Mouse (Mus musculus): ENCODE measurements around the gene Nova2.
A peak's percentile ranks its signal among the peaks of the same experiment; 100 is the strongest.

Nova2 gene

DNA sequence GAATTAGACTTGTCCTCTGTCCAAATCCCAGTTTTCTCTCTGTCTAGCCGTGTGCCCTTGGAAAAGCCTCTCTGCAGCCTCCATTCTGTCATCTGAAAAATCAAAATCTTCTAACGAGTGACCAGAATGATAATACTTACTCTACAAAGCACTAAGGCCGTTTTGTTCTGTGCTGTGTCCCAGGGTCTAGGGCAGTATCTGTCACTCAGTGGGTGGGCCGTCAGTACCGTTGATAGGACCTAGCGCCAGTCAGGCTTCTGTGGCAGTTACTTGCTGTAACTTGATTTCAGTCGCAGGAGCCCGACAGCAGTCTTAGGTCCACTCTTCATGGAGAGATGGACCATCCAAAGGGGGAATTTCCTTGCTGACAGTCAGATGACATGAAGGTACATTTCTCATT, 1.4 kb upstream of the Nova2 start:
- DNase-seq, result no peak

DNA sequence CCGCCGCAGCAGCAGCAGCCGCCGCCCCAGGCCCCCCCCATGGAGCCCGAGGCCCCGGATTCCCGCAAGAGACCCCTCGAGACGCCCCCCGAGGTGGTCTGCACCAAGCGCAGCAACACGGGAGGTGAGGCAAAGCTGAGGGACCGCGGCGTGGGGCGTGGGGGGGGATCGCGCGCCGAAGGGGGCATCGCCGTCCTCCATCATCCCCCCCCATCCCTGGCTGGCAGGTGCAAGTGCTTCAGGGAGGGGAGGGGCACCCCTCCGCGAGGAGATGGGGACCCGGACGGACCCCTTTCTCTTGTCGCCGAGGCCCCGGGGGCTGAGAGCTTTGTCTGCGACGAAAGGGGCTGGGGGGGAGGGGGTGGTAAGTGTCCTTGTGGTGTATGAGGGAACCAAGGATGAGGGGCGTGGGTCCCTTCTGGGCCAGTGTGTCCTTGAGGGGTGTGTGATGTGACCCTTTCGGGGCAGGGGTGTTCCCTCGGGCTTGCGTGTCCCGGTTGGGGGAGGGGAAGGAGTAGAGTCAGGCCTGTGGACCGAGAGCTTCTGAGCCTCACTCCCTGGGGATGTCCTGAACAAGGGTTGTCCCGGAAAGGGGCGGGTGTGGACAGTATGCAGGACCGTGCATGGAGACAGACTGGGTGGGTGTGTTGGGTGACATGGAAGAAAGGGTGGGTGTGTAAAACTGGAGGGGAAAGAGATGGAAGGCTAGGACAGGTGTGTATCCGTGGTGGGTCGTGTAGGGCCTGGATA, 528 bp downstream of the Nova2 start:
- peak in 1 of 2 experiments; percentile 39 for DNase-seq

DNA sequence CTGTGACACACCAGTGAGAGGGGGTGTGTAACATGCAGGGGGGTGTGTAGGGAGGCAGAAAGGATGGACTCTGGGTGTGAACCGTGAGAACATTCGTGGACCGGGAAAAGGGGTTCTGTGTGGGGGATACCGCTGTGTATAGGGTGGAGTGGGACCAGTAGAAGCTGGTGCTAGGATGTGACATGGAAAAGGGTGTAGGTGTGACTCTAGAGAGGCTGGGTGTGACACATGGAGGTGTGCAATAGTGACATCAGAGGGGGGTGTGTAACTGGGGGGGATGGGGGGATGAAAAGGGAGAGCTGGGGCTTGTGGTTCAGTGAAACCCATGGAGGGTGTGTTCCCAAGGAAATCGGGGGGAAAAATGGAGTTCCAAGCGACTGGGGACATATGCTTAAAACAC, 1.2 kb downstream of the Nova2 start:
- DNase-seq, result no peak

DNA sequence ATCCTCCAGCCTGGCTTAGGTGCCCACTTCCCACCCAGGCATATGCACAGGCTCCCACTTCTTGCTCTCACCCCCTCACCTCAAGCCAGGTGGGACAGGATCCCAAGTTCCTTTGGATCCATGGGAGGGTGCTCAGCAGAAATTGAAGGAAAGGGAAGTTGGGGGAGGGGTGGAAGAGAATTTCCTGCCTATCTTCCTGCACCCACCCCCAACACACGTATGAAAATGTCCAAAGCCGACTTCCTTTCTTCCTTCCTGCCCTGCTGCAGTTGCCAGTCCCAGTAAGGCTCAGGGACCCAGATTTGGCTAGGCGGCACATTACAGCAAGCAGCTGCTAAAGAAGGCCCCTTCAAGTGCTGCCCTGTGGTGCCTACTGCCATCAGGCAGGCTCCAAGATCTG, 2.1 kb downstream of the Nova2 start:
- no peak for DNase-seq

DNA sequence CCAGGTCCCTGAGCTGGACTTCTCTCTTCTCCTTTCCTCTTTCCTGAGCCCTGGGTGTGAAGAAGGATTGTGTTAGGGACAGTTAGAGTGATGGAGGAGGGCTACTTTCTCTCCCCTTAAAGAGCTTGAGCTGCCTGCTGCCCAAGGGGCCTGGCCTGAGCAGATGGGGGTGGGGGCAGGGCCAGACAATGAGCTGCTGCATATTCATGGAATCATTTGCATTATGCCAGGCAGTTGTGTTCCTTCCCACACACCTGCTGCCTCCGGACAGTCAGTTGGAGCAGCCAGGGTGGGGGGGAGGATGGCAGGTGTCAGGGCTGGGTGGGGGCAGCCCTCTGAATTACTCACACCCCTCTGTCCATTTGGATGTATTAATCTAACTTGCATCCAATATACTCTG, 16.7 kb downstream of the Nova2 start:
- no peak for DNase-seq

DNA sequence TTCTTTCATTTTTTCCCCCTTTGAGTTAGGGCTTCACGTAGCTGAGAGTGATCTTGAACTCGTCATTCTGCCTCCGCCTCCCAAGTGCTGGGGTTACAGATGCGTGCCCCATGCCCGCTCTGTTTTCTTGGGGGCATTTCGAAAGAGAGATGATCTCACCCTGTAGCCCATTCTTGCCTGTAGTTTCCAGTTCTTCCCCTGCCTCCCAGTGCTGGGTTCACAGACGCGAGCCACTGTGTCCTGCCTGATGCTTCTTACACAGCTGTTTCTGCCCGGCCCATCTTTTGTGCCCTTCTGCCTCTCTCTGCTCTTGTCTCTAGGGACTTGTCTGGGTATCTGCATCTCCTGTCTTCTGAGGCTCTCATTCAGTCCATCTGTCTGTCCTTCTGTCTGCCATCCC, 17.1 kb downstream of the Nova2 start:
- DNase-seq, result no peak

DNA sequence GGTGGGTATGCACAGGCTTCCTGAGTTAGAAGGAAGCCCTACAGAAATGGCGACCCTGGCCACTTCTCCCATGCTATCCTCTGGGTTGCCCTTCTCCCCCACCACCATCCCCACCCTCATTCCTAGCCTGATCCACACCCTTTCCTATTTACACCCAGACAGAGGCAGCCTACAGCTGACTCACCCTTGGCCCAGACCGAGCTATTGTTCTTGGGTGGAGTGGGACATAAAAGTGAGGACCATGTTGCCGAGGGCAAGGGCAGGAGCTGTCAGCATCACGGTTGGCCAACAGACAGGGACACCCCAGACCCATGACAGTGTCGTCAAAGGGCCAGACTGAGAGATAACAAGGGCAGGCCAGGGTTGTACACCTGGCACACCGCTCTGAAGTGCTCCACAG, 22.5 kb downstream of the Nova2 start:
- no peak for DNase-seq

DNA sequence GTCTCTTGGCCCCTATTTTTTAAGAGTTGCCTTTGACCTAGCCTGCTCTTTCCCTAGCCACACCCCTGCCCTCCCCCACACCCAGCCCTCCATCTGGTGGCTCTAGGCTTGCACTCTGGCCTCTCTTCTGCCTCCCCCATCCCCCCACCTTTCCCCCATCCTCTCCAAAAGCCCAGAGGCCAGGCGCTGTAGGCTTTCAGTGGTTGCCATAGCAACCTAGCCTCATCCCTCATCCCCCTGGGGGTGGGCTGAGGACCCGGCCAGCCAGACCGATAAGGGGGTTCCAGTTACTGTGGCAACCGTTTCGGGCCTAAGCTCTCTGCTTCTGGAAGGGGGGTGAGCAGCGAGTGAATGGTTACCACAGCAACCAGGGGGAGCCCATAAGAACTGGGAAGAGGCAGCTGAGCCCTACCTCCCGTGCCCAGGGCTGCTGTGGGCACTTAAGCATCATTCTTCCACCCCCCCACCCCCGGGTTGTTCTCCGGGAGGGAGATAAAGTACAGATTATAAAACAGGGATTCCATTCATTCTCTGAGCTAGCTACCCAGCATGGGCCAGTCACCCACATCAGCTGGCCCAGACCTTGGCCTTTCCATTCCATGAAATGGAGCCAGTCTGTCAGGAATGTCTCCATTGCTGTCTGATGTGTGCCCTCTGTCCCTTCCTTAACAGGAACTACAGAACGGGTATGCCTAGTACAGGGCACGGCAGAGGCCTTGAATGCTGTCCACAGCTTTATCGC, 24.3 kb downstream of the Nova2 start:
- DNase-seq, result no peak

DNA sequence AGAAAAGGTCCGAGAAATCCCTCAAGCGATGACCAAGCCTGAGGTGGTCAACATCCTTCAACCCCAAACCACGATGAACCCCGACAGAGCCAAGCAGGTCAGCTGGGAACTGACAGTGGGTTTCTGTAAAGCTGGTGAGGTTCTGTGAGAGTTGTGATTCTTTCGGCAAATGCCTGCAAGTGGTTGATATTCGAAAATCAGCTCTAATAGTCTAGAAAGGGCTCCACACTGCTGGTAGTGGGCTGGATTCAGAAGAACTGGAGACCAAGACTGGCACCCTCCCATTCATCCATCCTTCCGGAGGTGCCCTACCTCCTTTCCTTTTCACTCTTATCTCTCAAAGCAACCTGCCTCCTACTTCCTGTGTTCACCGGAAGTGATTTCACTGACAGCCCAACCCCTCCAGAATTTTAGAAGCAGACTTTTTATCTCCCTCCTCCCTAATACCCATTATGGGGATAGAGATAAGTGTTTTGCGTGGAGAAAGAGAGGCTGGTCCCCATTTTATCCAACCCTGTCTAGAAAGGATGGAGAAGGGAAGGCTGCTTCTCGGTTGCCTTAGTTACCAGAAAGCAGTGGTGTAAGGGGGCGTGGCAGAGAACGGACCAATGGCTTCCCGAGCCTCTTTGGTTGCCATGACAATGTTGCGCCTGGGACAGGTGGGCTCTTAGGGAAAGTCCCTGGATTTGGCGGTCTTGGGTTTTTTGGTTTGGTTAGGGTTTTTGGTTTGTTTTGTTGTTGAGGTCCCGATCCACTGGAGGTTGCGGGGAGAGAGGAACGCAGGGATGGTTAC, 25.0 kb downstream of the Nova2 start:
- no peak for DNase-seq

DNA sequence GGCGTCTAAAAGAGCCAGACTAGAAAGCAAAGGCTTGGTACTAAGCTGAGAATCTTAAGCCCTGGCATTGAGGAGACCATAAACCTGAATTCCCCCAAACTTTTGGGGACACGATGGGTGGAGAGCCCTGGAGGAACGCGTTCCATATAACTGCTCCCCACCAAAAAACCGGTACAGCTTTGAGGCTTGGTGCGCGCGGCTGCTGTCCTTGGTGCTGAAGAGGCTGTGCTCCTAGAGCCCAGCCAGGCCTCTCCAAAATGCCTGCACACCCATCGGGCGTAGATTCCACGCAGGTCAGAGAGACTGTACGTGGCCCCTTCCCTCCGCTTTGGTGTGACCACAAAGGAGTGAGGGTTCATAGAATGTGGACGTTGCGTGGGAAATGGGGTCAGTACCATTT, 25.7 kb downstream of the Nova2 start:
- DNase-seq, result no peak

DNA sequence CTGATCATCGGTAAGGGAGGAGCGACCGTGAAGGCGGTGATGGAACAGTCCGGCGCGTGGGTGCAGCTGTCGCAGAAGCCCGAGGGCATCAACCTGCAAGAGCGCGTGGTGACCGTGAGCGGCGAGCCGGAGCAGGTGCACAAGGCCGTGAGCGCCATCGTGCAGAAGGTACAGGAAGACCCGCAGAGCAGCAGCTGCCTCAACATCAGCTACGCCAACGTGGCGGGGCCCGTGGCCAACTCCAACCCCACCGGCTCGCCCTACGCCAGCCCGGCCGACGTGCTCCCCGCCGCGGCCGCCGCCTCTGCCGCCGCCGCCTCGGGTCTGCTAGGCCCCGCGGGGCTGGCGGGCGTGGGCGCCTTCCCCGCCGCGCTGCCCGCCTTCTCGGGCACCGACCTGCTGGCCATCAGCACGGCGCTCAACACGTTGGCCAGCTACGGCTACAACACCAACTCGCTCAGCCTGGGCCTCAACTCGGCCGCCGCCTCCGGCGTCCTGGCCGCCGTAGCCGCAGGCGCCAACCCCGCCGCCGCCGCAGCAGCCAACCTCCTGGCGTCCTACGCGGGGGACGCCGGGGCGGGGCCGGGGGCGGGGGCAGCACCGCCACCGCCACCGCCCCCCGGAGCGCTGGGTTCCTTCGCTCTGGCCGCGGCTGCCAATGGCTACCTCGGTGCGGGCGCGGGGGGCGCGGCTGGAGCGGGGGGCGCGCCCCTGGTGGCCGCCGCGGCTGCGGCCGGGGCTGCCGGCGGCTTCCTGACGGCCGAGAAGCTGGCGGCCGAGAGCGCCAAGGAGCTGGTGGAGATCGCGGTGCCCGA, 32.1 kb downstream of the Nova2 start:
- peak; percentile 68 to 72 for DNase-seq

DNA sequence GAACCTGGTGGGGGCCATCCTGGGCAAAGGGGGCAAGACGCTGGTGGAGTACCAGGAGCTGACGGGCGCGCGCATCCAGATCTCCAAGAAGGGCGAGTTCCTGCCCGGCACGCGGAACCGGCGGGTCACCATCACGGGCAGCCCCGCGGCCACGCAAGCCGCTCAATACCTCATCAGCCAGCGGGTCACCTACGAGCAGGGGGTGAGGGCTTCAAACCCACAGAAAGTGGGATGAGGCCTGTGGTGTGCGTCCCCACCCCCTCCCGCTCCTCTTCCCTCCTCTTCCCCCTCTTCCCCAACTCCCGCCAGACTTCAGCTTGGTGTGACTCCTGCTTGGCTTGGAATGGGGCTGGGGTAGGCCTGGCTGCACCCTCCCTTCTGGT, 32.7 kb downstream of the Nova2 start:
- DNase-seq, result no peak

DNA sequence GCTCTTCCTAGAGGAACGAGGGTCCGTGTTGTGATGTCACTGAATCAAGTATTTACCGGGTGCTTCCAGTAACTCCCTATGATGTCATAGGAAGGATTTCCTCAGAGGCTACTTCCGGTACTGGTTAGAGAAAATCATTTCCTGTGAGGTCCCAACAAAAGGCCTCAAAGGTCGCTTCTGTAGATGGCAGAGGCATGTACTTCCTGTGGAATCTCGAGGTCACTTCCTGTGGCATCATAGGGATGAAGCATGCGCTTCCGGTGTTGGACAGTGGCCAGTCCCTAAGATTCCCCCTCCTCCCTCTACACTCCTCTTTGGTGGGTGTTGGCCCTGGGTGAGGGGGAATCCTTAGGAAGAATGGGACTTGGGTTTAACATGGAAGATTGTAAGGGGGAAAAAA, 33.8 kb downstream of the Nova2 start:
- no peak for DNase-seq

DNA sequence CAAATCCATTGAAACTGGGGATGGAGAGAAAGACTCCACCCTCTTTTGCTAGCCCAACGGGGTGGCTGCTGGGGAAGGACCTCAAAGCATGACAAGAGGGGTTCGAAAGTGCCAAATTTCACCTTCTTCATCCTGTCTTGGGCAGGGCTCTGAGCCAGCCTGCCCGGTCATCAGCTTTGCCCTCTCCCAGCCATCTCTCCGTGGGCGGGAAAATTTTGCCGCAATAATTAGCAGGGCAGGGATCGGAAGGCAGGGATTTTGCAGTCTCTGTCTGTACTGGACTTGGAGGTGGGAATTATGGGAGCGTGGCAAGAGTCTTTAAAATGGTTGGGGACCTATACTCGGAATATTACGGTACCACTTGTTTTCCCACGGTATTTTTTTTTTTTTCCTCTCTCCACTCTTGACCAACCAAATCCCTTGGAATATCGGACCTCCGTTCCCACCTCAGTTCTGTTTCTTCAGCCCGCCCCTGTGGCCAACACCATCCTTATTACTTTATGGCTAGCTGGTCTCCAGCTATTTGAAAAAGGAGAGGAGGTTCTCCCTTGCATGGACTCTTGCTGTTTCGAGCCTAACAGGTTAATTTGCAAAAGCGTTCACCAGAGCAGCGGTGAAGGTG, 36.6 kb downstream of the Nova2 start:
- no peak for DNase-seq

DNA sequence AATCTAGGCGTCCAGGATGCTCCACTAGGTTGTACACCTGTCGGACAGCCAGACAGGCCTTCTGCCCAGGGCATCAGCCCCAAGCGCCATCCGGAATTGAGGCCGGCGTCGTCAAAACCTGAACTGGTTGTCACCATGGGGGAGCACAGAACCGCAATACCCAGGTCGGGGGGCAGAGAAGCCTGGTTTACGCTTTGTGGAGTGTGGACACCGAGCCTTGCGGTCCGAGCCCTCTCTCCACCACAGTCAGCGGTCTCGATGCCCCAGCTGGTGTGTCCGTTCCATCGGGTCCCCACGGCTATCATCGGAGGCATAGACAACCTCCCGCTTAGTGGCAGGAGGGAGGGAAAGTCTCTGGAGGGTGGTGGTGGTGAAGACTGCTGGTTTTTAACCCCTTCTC, 37.1 kb downstream of the Nova2 start:
- DNase-seq, result no peak

DNA sequence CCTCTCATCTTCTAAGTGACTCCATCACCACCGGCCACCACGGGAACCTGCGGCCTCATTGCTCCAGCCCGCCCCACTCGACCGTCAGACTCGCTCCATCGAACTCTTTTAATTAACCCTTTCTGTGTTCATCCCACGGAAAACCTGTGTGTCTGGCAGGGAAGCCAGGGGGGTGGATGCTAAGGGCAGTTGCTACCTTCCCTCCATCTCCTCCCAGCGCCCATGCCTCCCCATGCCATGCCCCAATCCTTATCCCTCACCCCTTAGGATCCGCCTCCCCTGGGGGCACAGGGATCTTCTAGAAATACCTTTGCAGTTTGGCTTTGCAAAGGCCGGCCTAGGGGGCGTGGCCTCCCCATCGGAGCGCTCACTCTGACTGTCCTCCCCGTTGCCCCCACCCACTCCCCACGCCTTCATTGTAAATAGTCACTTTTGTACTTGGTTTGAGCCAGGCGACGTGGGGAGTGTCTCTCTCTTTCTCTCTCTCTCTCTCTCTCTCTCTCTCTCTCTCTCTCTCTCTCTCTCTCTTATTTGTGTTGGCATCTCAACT, 37.7 kb downstream of the Nova2 start:
- DNase-seq, result no peak

DNA sequence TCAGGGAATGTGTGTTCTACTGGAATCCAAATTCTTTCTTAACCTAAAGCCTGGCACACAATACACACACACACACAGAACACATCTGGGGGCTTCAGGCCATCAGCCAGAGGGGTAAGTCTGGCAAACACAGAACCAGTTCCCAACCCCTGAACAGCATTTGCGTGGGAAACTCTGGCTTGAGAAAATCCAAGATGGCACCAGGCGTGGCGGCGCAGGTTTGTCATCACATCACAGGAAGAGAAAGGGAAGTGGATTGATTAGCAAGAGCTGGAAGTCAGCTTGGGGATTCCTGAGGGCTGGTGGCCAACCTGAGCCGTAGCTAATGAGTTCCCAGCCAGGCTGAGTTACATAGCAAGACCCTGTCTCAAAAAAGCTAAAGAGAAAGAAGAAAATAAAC, 39.6 kb downstream of the Nova2 start:
- DNase-seq, result no peak

DNA sequence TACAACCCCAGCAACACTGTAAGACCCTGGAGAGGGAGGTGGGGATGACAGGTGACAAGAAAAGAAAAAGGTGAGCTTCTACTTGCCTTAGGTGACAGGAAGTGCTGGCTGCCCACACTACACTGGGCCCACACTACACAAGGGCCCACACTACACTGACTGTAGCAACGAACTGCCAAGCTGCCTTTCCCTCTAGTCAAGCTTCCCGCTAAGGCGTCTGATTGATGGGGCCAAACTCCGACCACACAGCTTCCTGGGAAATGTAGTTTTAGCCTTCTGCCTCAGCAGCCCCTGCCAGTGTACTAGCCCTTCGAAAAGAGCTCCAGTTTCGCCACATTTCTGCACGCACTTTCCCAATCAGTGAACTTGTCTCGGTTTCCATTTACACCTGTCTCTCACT, 41.9 kb downstream of the Nova2 start:
- DNase-seq, result no peak

DNA sequence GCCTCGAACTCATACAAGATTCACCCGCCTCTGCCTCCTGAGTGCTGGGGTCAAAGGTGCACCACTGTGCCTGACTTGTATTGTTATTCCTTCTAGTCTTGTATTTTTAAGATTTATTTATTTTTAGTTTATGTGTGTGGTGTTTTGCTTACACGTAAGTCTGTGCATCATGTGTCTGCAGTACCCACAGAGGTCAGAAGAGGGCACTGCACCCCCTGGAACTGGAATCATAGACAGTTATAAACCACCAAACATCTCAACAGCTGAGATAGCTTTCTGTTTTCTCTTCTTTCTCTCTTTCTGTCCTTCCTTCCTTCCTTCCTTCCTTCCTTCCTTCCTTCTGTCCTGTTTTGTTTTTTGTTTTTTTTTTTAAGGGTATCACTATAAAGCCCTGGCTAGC, 45.3 kb downstream of the Nova2 start:
- no peak for DNase-seq

DNA sequence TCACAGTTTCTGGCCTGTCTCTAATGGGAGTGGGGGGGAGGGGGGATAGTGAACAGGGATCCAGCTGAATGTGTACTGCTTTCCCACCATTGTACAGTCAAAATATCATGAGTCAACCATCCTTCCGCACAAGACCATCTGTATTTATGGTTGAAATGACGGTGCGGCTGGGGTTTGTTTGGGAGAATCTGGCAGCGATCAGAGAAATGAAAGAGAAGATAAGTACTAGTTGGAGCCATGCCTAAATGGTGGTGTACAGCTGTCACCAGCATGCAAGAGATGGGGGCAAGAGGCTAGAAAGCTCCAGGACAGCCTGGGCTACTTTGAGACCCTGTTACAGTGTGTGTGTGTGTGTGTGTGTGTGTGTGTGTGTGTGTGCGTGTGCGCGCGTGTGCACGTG, 52.7 kb downstream of the Nova2 start:
- no peak for DNase-seq

DNA sequence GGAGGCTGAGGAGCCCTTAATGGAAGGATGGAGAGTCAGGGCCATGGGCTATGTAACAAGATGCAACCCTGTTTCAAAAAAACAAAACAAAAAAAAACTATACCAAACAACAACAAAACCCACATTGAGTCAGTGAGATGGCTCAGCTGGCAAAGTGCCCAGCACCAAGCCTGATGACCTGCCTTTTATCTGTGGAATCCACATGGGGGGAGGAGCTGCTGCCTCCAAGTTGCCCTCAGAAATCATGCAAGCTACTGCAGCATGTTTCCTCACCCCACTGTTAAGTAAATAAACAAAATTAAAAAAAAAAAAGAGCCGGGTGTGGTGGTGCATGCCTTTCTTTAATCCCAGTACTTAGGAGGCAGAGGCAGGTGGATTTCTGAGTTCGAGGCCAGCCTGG, 60.8 kb downstream of the Nova2 start:
- no peak for DNase-seq

DNA sequence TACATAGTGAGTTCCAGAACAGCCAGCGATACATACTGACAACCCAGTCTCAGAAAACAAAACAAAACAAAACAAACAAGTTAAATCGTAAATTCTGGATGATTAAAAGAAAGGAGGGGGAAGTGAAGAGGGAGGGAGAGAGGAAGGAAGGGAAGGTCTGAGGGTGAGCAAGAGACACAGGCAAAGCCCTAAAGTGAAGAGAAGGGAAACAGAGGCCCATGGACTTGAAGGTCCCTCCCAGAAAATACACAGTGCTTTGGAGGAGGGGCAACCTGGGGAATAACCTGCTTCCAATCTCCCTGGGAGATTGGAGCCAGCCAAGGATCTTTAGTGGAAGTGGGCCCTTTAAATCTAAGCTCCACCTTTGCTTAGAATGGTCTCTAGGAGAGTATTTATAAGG, 61.4 kb downstream of the Nova2 start, which contains the start of gene Nanos2:
Gene Nanos2, plus strand, starts transcription at position 301 of the 400 bp plus-strand sequence.
- DNase-seq, result no peak
